Mouse (Mus musculus) lung, postnatal 25 days (tissue): ENCODE results near the gene Rin1.
"Not testable (repeated sequence)": the region's sequence is repeated elsewhere in the genome, so short reads cannot be mapped to it uniquely, and the experiment has no call there.

Experiments used
- DNase-seq: peaks from one replicate; pipeline ENCODE4 v3.0.0; 2022; ENCODE audit warnings: low spot score

Rin1 gene

GRCm38 (mm10) chr19:5050047-5050905 is at the start of gene Rin1:
TSS of gene Rin1 (plus strand) at chr19:5050481.
- DNase-seq = peak; percentile 55

- DNase-seq = peak; percentile 64
Measured at GRCm38 (mm10) chr19:5001666-5002406, 48.4 kb upstream of the Rin1 start.

- DNase-seq = not testable (repeated sequence)
Measured at GRCm38 (mm10) chr19:5003644-5004043, 46.6 kb upstream of the Rin1 start.

GRCm38 (mm10) chr19:5004925-5005324 is 45.4 kb upstream of the Rin1 start:
- no peak for DNase-seq

GRCm38 (mm10) chr19:5013138-5013537 is 37.1 kb upstream of the Rin1 start:
- DNase-seq = no peak

GRCm38 (mm10) chr19:5014961-5015398 is 35.3 kb upstream of the Rin1 start:
- DNase-seq = peak; percentile 36

- DNase-seq = peak; percentile 42
Measured at GRCm38 (mm10) chr19:5016221-5016742, 34.0 kb upstream of the Rin1 start.

- DNase-seq = peak; percentile 73
Measured at GRCm38 (mm10) chr19:5016782-5017181, 33.5 kb upstream of the Rin1 start.

- DNase-seq = no peak
Measured at GRCm38 (mm10) chr19:5017611-5018010, 32.7 kb upstream of the Rin1 start.

GRCm38 (mm10) chr19:5018191-5018590 is 32.1 kb upstream of the Rin1 start:
- no peak for DNase-seq

GRCm38 (mm10) chr19:5021416-5021815 is 28.9 kb upstream of the Rin1 start:
- DNase-seq = no peak

- peak; percentile 94 for DNase-seq
Measured at GRCm38 (mm10) chr19:5023621-5024479, 26.4 kb upstream of the Rin1 start, which contains the start of gene Slc29a2. TSS of gene Slc29a2 (plus strand) at chr19:5023860.

GRCm38 (mm10) chr19:5026111-5026510 is 24.2 kb upstream of the Rin1 start:
- no peak for DNase-seq

- no peak for DNase-seq
Measured at GRCm38 (mm10) chr19:5032686-5033085, 17.6 kb upstream of the Rin1 start.

GRCm38 (mm10) chr19:5036577-5036976 is 13.7 kb upstream of the Rin1 start:
- DNase-seq = no peak

GRCm38 (mm10) chr19:5037678-5038571 is 12.4 kb upstream of the Rin1 start:
- peak; percentile 76 for DNase-seq

GRCm38 (mm10) chr19:5038709-5039156 is 11.5 kb upstream of the Rin1 start, which contains the start of the genes B4gat1 and AC124502.3:
TSS of gene B4gat1 (plus strand) at chr19:5038826.
TSS of gene AC124502.3 (plus strand) at chr19:5038891.
- peak; percentile 90 for DNase-seq

GRCm38 (mm10) chr19:5039301-5040114 is 10.8 kb upstream of the Rin1 start:
- no peak for DNase-seq

GRCm38 (mm10) chr19:5040862-5041523 is 9.3 kb upstream of the Rin1 start, which contains the start of gene Brms1:
TSS of gene Brms1 (plus strand) at chr19:5041354.
- DNase-seq = peak; percentile 92
